Mouse (Mus musculus) bone marrow macrophage, adult 2 months (primary cell): ENCODE measurements around the gene G3bp1.

Experiments used
- CTCF ChIP-seq: IDR thresholded peaks from 2 replicates; pipeline ENCODE4 v1.5.1; 2012; ENCODE audit warnings: low read depth, mild to moderate bottlenecking, low read length, moderate library complexity
- POLR2A ChIP-seq: IDR thresholded peaks from 2 replicates; pipeline ENCODE4 v1.6.1; 2012; ENCODE audit warnings: mild to moderate bottlenecking, low read depth, low read length, borderline replicate concordance

DNA sequence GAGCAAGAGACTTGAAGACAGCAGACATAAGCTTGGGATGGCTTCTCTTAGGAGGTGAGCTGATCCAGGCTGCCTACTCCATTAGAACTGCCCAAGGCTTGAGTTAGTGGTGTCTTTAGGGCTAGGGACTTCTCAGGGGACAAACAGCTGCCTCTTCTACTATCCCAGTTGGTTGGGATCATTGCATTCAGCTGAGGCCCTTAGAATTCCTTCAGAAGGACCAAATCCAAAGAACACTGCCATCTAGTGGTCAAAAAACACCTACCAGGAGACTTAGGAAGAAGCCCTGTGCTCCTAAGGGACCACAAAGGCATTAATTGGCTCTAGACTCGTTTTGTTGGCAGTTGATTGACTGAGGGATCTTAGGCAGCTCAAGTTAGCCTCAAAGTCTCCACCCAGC lies 24.7 kb upstream of the G3bp1 start:
- TF ChIP-seq POLR2A (no peak), CTCF (no peak)
